Mouse (Mus musculus): Measurements from ENCODE around the gene Adgrl2. TPM values are rescaled to one million over a fixed set of nuclear protein-coding genes. Genes with fewer than 3 reads are reported as not detected.

Gene Adgrl2
- total RNA-seq, 1 experiment, result 36.6 TPM

DNA sequence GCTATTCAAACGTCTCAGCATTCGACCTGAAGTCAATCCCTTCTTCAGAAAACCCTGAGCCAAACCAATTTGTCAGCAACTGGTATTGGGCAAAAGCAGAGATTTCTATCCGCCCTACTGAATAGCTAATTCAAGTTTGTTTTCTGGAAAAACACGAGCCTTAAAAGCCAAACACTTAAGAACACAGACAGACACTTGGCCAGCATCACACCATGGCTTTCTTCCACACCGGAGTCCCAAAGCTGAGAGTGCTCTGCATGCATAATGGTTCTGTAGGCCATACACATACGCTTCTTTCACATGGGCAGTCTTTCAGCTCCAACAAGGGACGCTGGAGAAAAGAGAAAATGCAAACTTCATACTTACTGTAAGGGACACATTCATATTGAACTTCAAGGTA is 125.1 kb downstream of the Adgrl2 start:
- no peak overlapping the region for H3K27ac ChIP-seq (ENCODE audit: insufficient read depth, low read depth, low read length, poor library complexity, severe bottlenecking)
- no peaks in the 10 kb centered on the region; the same call in 1 of the 2 replicates for H3K36me3 ChIP-seq (ENCODE audit: control insufficient read depth, insufficient read depth, low read length, poor library complexity, severe bottlenecking)
- no peak overlapping the region for H3K9ac ChIP-seq (ENCODE audit: insufficient read depth, low read depth, low read length, poor library complexity, severe bottlenecking)
- H3K4me3 ChIP-seq (ENCODE audit: insufficient read depth in 1 of 2, low read depth in 1 of 2, low read length in 2 of 2, poor library complexity in 1 of 2, severe bottlenecking in 1 of 2), result no peak overlapping the region
- no peak for DNase-seq (ENCODE audit: low read depth, low spot score)
- no peaks in the 10 kb centered on the region for H3K9me3 ChIP-seq (ENCODE audit: control insufficient read depth, insufficient read depth, low read depth, low read length)
- H3K4me1 ChIP-seq (ENCODE audit: control insufficient read depth in 2 of 2, insufficient read depth in 2 of 2, low read length in 2 of 2, poor library complexity in 1 of 2), result no peaks in the 10 kb centered on the region
- TF ChIP-seq CHD2 (IDR thresholded peaks at IDR 0.05; ENCODE audit: low read depth, low read length), result no peak
- TF ChIP-seq HCFC1 (IDR thresholded peaks at IDR 0.05; ENCODE audit: borderline replicate concordance, insufficient read depth, low read length), result no peak
- TF ChIP-seq ZC3H11A (IDR thresholded peaks at IDR 0.05; ENCODE audit: borderline replicate concordance, low read depth, low read length), result no peak
- TF ChIP-seq MAFK (IDR thresholded peaks at IDR 0.05; ENCODE audit: insufficient read depth, low read depth, low read length), result no peak
- TF ChIP-seq ZNF384 (IDR thresholded peaks at IDR 0.05; ENCODE audit: low read depth, low read length), result no peak
- in situ Hi-C loops (cut with MboI; ENCODE audit: low sequenced_read_pairs in 2 of 2, unreplicated experiment in 2 of 2), result no loop called here

DNA sequence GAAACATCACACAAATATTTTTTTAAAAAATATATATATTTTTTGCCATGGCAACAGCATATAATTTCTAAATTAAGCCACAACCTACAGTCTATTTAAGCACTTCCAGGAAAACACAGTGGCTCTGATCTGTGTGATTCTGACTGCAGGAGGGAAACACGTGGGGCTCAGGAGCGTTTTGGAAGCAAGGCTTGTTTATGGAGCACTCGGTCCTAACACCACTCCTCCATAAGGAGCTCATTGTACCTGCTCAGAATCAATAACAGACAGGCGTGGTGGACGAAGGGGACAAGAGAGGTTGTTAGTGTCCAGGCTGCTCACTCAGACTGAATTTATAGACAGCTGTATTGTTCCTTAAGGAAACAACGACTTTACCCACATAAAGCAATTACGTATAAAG is 128.5 kb downstream of the Adgrl2 start:
- DNase-seq (ENCODE audit: low read depth, low spot score), result no peak
- H3K4me1 ChIP-seq (ENCODE audit: control insufficient read depth in 2 of 2, insufficient read depth in 2 of 2, low read length in 2 of 2, poor library complexity in 1 of 2), result no peaks in the 10 kb centered on the region
- H3K4me3 ChIP-seq (ENCODE audit: insufficient read depth in 1 of 2, low read depth in 1 of 2, low read length in 2 of 2, poor library complexity in 1 of 2, severe bottlenecking in 1 of 2), result no peak overlapping the region
- in situ Hi-C loops (cut with MboI; ENCODE audit: low sequenced_read_pairs in 2 of 2, unreplicated experiment in 2 of 2), result no loop called here
- no peak overlapping the region for H3K9ac ChIP-seq (ENCODE audit: insufficient read depth, low read depth, low read length, poor library complexity, severe bottlenecking)
- H3K9me3 ChIP-seq (ENCODE audit: control insufficient read depth, insufficient read depth, low read depth, low read length), result no peaks in the 10 kb centered on the region
- H3K27ac ChIP-seq (ENCODE audit: insufficient read depth, low read depth, low read length, poor library complexity, severe bottlenecking), result no peak overlapping the region
- TF ChIP-seq ZNF384 (IDR thresholded peaks at IDR 0.05; ENCODE audit: low read depth, low read length) (no peak), CHD2 (IDR thresholded peaks at IDR 0.05; ENCODE audit: low read depth, low read length) (no peak), MAFK (IDR thresholded peaks at IDR 0.05; ENCODE audit: insufficient read depth, low read depth, low read length) (no peak), HCFC1 (IDR thresholded peaks at IDR 0.05; ENCODE audit: borderline replicate concordance, insufficient read depth, low read length) (no peak), ZC3H11A (IDR thresholded peaks at IDR 0.05; ENCODE audit: borderline replicate concordance, low read depth, low read length) (no peak)
- H3K36me3 ChIP-seq (ENCODE audit: control insufficient read depth, insufficient read depth, low read length, poor library complexity, severe bottlenecking), result peaks cover 3% of the 10 kb centered on the region; the same call in 1 of the 2 replicates

- Histone ChIP-seq H3K9me3 (ENCODE audit: control insufficient read depth, insufficient read depth, low read depth, low read length) (no peaks in the 10 kb centered on the region), H3K36me3 (ENCODE audit: control insufficient read depth, insufficient read depth, low read length, poor library complexity, severe bottlenecking) (peaks cover 10% of the 10 kb centered on the region; the same call in 1 of the 2 replicates), H3K4me1 (ENCODE audit: control insufficient read depth in 2 of 2, insufficient read depth in 2 of 2, low read length in 2 of 2, poor library complexity in 1 of 2) (peaks cover 0 to 4% of the 10 kb centered on the region in 2 experiments; a peak in 1 of 4 replicates), H3K9ac (ENCODE audit: insufficient read depth, low read depth, low read length, poor library complexity, severe bottlenecking) (no peak overlapping the region), H3K27ac (ENCODE audit: insufficient read depth, low read depth, low read length, poor library complexity, severe bottlenecking) (no peak overlapping the region), H3K4me3 (ENCODE audit: insufficient read depth in 1 of 2, low read depth in 1 of 2, low read length in 2 of 2, poor library complexity in 1 of 2, severe bottlenecking in 1 of 2) (no peak overlapping the region)
- TF ChIP-seq HCFC1 (IDR thresholded peaks at IDR 0.05; ENCODE audit: borderline replicate concordance, insufficient read depth, low read length) (no peak), CHD2 (IDR thresholded peaks at IDR 0.05; ENCODE audit: low read depth, low read length) (no peak), ZC3H11A (IDR thresholded peaks at IDR 0.05; ENCODE audit: borderline replicate concordance, low read depth, low read length) (no peak), MAFK (IDR thresholded peaks at IDR 0.05; ENCODE audit: insufficient read depth, low read depth, low read length) (no peak), ZNF384 (IDR thresholded peaks at IDR 0.05; ENCODE audit: low read depth, low read length) (no peak)
- in situ Hi-C loops (cut with MboI; ENCODE audit: low sequenced_read_pairs in 2 of 2, unreplicated experiment in 2 of 2), result no loop called here
- DNase-seq (ENCODE audit: low read depth, low spot score), result no peak
Observed at GRCm38 (mm10) chr3:148854306-148854910, 135.9 kb downstream of the Adgrl2 start.

DNA sequence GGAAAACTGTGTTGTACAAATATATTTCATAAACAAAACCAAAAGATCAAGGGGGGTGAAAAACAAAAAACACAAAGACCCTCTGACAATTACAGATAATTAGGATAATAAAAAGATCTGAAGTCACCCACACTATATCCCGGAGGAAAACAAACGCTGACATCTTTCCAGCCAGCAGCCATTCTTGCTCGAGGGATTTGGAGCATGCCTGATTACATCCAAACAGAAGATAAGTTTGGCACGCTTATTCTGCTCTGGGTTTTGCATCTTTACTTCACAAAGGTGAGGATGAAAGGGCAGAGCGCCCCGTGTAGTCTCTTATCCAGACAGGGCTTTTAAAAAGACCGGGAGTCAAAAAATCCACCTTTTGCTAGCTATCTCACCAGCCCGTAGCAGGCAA is 137.0 kb downstream of the Adgrl2 start:
- Histone ChIP-seq H3K27ac (ENCODE audit: insufficient read depth, low read depth, low read length, poor library complexity, severe bottlenecking) (no peak overlapping the region), H3K4me3 (ENCODE audit: insufficient read depth in 1 of 2, low read depth in 1 of 2, low read length in 2 of 2, poor library complexity in 1 of 2, severe bottlenecking in 1 of 2) (no peak overlapping the region), H3K36me3 (ENCODE audit: control insufficient read depth, insufficient read depth, low read length, poor library complexity, severe bottlenecking) (peaks cover 7% of the 10 kb centered on the region; the same call in 1 of the 2 replicates), H3K9me3 (ENCODE audit: control insufficient read depth, insufficient read depth, low read depth, low read length) (no peaks in the 10 kb centered on the region), H3K4me1 (ENCODE audit: control insufficient read depth in 2 of 2, insufficient read depth in 2 of 2, low read length in 2 of 2, poor library complexity in 1 of 2) (peaks cover 0 to 4% of the 10 kb centered on the region in 2 experiments; a peak in 1 of 4 replicates), H3K9ac (ENCODE audit: insufficient read depth, low read depth, low read length, poor library complexity, severe bottlenecking) (no peak overlapping the region)
- no peak for DNase-seq (ENCODE audit: low read depth, low spot score)
- TF ChIP-seq HCFC1 (IDR thresholded peaks at IDR 0.05; ENCODE audit: borderline replicate concordance, insufficient read depth, low read length) (no peak), MAFK (IDR thresholded peaks at IDR 0.05; ENCODE audit: insufficient read depth, low read depth, low read length) (no peak), ZNF384 (IDR thresholded peaks at IDR 0.05; ENCODE audit: low read depth, low read length) (no peak), ZC3H11A (IDR thresholded peaks at IDR 0.05; ENCODE audit: borderline replicate concordance, low read depth, low read length) (no peak), CHD2 (IDR thresholded peaks at IDR 0.05; ENCODE audit: low read depth, low read length) (no peak)
- in situ Hi-C loops (cut with MboI; ENCODE audit: low sequenced_read_pairs in 2 of 2, unreplicated experiment in 2 of 2), result no loop called here

All from ES-E14 (cell line).